Mouse (Mus musculus) spleen, adult 2 months (tissue): ENCODE results near the gene Lrrc1.

Source experiments
- CTCF ChIP-seq: fragments of 200-500 bp; IDR thresholded peaks from 2 replicates; pipeline ENCODE4 v1.5.1; 2011; ENCODE audit warnings: mild to moderate bottlenecking, inconsistent platforms; ENCODE audit not compliant: insufficient read depth, insufficient read length, insufficient replicate concordance; ENCODE audit errors: extremely low read depth
- POLR2A ChIP-seq: fragments of 200-500 bp; IDR thresholded peaks from 2 replicates; pipeline ENCODE4 v1.6.1; 2011; ENCODE audit warnings: low read depth, low read length, inconsistent platforms

DNA sequence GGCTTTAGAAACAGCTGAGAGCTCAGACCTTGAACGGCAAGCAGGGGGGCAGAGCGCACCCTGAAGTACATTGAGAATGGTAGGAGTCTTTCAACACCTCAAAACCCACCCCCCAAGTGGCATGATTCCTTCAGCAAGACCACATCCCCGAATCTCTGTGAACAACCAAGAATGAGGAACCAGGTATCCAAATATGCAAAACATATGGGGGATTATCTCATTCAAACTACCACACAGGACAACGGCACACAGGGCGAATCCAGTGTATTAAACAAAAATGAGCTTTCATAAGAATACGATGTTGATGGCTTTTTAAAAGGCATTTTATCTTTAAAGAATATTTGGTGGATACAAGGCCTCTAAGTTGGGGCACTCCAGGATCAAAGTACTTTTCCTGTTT lies 140.7 kb downstream of the Lrrc1 start:
- TF ChIP-seq POLR2A (no peak), CTCF (no peak)
